Mouse (Mus musculus) hindbrain, embryonic 15.5 days (tissue): ENCODE results near the gene Map4k5. TPM values are rescaled to one million over a fixed set of nuclear protein-coding genes. Genes with fewer than 3 reads are reported as not detected.
A peak's percentile ranks its signal among the peaks of the same experiment; 100 is the strongest.

Source experiments
- ATAC-seq: fragments of 200-750 bp; cut with Nextera tagmentation; 2 replicates; pipeline ENCODE4 v1.8.0; 2017; ENCODE audit warnings: low read depth, moderate number of reproducible peaks, moderate TSS enrichment; ENCODE audit not compliant: low FRiP score
- H3K27ac ChIP-seq: fragments of 300-500 bp; sonication (generic); replicated peaks from 2 replicates; pipeline ENCODE4 v1.5.1; 2015; ENCODE audit warnings: mild to moderate bottlenecking, inconsistent platforms
- H3K27me3 ChIP-seq: fragments of 300-500 bp; sonication (generic); 2 replicates; pipeline ENCODE4 v1.6.1; 2015; ENCODE audit warnings: control low read depth, inconsistent platforms
- H3K36me3 ChIP-seq: fragments of 300-500 bp; sonication (generic); 2 replicates; pipeline ENCODE4 v1.6.1; 2015; ENCODE audit warnings: control low read depth, inconsistent platforms
- H3K4me1 ChIP-seq: fragments of 300-500 bp; sonication (generic); replicated peaks from 2 replicates; pipeline ENCODE4 v1.6.1; 2015; ENCODE audit warnings: control low read depth, inconsistent platforms
- H3K4me2 ChIP-seq: fragments of 300-500 bp; sonication (generic); 2 replicates; pipeline ENCODE4 v1.6.1; 2015; ENCODE audit warnings: moderate library complexity, mild to moderate bottlenecking, inconsistent platforms
- H3K4me3 ChIP-seq: fragments of 300-500 bp; sonication (generic); 2 replicates; pipeline ENCODE4 v1.5.1; 2015; ENCODE audit warnings: mild to moderate bottlenecking, inconsistent platforms
- H3K9ac ChIP-seq: fragments of 300-500 bp; sonication (generic); 2 replicates; pipeline ENCODE4 v1.6.1; 2015; ENCODE audit warnings: inconsistent platforms
- H3K9me3 ChIP-seq: fragments of 300-500 bp; sonication (generic); 2 replicates; pipeline ENCODE4 v1.6.1; 2016; ENCODE audit warnings: control low read depth, inconsistent platforms
- WGBS: fragments of 180-500 bp; shearing (Covaris S2); methylation state at CpG from one replicate; pipeline ENCODE4 v1.1.7; 2015; 5-methylcytosine and 5-hydroxymethylcytosine counted together
- polyA plus RNA-seq: library from polyadenylated mRNA; unstranded; fragments of >200 nt; fragmentation: Nextera tagmentation; extraction: Ambion mirVana; gene quantifications from 2 replicates; pipeline ENCODE4 v1.2.1, GENCODE M21; 2015

Map4k5 gene
- polyA plus RNA-seq, 1 experiment from 2014 or later = 26.6 TPM

DNA sequence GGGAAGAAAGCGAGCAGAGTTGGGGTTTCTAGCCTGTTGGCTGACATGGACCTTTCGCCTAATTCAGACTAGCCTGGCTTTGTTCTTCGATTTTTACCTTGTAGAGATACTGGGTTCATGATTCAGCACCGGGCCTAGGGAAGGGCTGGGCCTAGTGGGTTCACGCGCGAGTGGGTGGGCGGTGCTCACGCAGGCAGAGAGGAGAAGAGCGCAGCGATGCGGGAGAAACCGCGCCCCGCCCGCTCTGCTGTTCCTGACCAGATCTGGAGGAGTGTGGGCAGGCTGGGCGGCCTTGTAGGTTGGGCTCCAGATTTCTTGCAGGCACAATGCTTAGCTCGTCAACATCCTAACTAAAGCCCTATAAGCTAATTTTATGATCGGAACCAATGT is 15.5 kb upstream of the Map4k5 start:
- Histone ChIP-seq H3K9ac (peak overlapping the region; percentile 82), H3K4me3 (peak overlapping the region; percentile 65), H3K27me3 (no peaks in the 10 kb centered on the region), H3K36me3 (no peaks in the 10 kb centered on the region), H3K4me1 (peaks cover 21% of the 10 kb centered on the region), H3K4me2 (peak overlapping the region; percentile 67), H3K9me3 (no peaks in the 10 kb centered on the region), H3K27ac (peak overlapping the region; percentile 96)
- ATAC-seq = peak; percentile 88
- WGBS = 16% methylated on average over 19 of the region's 19 CpGs

DNA sequence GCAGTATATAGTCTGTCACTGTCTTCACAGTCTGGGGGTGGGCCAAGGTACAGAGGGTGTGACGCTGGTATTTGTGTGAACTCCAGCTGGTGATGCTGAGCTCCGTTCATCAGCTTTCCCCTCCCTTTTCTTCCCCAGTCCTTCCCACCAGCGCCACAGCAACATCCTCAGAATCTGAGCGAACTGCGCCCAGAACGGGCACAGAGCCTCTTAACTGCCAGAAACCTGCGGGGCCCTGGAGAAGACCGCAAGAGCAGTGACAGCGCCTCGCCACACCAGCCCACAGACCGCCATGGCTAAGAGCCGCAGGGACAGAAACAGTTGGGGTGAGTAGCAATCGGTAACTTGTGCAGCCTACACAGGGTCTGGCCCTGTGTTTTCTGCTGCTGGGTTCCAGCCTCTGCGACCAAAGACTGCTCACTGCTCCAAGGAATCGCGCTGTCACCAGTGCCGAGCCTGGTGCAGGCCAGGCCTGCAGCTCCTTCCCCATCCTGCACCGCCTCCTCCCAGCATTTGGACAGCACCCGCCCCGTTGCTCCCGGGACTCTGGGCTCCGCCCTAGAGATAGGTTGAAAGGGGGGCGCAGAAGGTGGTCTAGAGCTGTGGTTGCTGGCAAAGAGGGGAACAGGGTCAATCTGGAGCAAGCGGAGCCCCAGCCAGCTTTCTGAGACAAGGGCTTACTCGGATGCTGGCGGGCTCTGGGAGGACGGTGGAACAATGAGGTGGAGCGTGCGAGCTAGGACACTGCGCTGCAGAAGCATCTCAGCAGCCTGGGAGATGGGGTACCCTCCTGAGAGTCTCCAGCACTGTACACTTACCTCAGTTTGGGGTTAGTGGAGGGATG is 14.9 kb upstream of the Map4k5 start:
- Histone ChIP-seq H3K27me3 (no peaks in the 10 kb centered on the region), H3K27ac (peak overlapping the region; percentile 96), H3K4me1 (peaks cover 21% of the 10 kb centered on the region), H3K9me3 (no peaks in the 10 kb centered on the region), H3K36me3 (no peaks in the 10 kb centered on the region), H3K4me2 (peak overlapping the region; percentile 67), H3K4me3 (peak overlapping the region; percentile 65), H3K9ac (peak overlapping the region; percentile 82)
- ATAC-seq = peak; percentile 90
- WGBS = 1% methylated on average over 30 of the region's 30 CpGs

- no peak overlapping the region for H3K4me2 ChIP-seq
- no peaks in the 10 kb centered on the region for H3K27me3 ChIP-seq
- peaks cover 18% of the 10 kb centered on the region for H3K4me1 ChIP-seq
- no peak overlapping the region for H3K4me3 ChIP-seq
- no peak overlapping the region for H3K9ac ChIP-seq
- no peak overlapping the region for H3K27ac ChIP-seq
- WGBS = 82% methylated on average over 2 of the region's 2 CpGs
- no peaks in the 10 kb centered on the region for H3K9me3 ChIP-seq
- no peaks in the 10 kb centered on the region for H3K36me3 ChIP-seq
- ATAC-seq = no peak
Measured at GRCm38 (mm10) chr12:69904991-69905390, 12.0 kb upstream of the Map4k5 start.

DNA sequence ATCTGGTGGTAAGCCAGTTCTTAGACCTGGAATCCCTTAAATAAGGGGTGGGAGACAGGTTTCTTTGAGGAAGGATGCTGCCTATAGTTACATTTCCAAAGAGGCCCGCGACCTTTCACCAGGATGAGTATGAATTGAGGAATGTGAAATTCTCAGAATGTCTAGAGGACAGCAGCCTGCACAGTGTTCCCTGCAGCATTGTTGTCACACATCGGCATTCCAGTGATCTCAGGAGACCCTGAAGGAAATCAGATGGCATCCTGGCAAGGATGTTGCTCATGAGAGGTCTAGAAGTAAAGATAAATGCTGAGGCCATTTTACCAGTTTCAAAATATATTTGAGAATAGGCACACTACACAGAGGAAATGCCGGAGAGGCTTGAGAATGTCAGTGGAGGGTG is 5.1 kb upstream of the Map4k5 start:
- 85% methylated on average over 4 of the region's 4 CpGs for WGBS
- no peak for ATAC-seq

DNA sequence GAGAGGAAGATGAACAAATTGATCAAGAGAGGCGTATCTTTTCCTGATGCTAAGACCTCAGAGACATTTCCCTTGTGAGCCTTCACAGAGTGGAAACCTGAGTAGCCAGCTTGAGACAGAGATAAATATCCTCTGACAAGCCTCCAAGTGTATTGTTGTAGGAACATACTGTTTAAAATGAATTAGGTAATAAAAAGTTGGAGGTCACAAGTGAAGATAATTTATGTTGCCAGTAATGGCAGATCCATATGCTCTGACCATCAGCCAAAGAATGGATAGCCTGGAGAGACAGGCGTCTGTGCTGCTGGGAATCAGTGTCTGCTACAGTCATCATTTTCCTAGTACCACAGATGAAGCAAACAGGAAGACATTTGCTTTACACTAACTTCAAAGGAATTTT is 2.0 kb upstream of the Map4k5 start:
- Histone ChIP-seq H3K9me3 (no peaks in the 10 kb centered on the region), H3K27me3 (no peaks in the 10 kb centered on the region), H3K4me2 (no peak overlapping the region), H3K4me1 (peaks cover 26% of the 10 kb centered on the region), H3K36me3 (no peaks in the 10 kb centered on the region), H3K27ac (peak overlapping the region; percentile 42; the same call in 1 of the 2 replicates), H3K4me3 (no peak overlapping the region), H3K9ac (no peak overlapping the region)
- ATAC-seq = no peak
- WGBS = 45% methylated on average over 2 of the region's 2 CpGs

More for the DNA sequence above, 5.1 kb upstream of the Map4k5 start:
- no peak overlapping the region for H3K4me2 ChIP-seq
- H3K9me3 ChIP-seq = no peaks in the 10 kb centered on the region
- peaks cover 9% of the 10 kb centered on the region; the same call in 1 of the 2 replicates for H3K4me1 ChIP-seq
- H3K4me3 ChIP-seq = no peak overlapping the region
- H3K27ac ChIP-seq = no peak overlapping the region
- H3K27me3 ChIP-seq = no peaks in the 10 kb centered on the region
- H3K9ac ChIP-seq = no peak overlapping the region
- no peaks in the 10 kb centered on the region for H3K36me3 ChIP-seq

DNA sequence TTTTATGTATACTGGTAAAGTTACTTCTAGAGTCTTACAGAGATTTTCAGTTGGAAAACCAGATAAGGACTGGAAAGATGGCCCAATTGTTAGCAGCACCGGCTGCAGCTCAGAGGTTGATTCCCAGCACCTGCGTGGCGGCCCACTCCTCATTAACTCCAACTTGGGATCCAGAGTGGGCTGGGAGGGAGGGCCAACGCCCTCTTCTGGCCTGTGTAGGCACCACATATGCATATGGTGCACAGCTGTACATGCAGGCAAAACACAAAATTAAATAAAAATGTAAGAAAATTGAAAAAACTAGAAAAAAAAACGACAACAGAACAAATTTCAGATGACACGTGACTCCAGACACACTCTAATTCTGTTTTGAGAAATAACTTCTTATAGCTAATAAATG is 927 bp upstream of the Map4k5 start:
- Histone ChIP-seq H3K4me3 (peak overlapping the region; percentile 65; the same call in 1 of the 2 replicates), H3K4me1 (peaks cover 34% of the 10 kb centered on the region), H3K36me3 (no peaks in the 10 kb centered on the region), H3K4me2 (peak overlapping the region; percentile 72), H3K27me3 (no peaks in the 10 kb centered on the region), H3K9me3 (no peaks in the 10 kb centered on the region), H3K9ac (no peak overlapping the region), H3K27ac (0 out of 2 replicates have a peak overlapping the region, but pooled peaks have one; percentile 91)
- no peak for ATAC-seq
- WGBS = 60% methylated on average over 6 of the region's 6 CpGs

DNA sequence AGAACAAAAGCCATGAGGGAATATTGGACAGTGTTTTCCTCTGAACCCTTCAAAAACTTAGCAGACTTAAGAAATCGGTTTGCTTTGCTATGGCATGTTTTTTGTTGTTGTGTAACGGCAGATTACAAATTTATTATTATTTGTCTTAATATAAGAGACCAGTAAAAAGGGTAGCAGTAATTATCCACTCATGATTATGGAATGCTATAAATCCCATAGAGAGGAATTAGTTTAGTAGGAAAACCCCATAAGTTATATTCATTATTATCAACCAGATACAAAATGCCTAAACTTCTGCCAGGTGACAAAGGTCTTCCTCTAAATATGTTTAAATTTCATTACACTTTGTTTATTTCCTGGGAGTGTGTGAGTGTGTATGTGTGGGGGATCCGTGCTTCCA is 1.3 kb downstream of the Map4k5 start:
- WGBS = 50% methylated on average over 3 of the region's 3 CpGs
- Histone ChIP-seq H3K9ac (peak overlapping the region; percentile 91), H3K4me2 (peak overlapping the region; percentile 72), H3K9me3 (no peaks in the 10 kb centered on the region), H3K36me3 (no peaks in the 10 kb centered on the region), H3K4me1 (peaks cover 46% of the 10 kb centered on the region), H3K4me3 (peak overlapping the region; percentile 65), H3K27me3 (no peaks in the 10 kb centered on the region), H3K27ac (peak overlapping the region; percentile 91)
- ATAC-seq = no peak

DNA sequence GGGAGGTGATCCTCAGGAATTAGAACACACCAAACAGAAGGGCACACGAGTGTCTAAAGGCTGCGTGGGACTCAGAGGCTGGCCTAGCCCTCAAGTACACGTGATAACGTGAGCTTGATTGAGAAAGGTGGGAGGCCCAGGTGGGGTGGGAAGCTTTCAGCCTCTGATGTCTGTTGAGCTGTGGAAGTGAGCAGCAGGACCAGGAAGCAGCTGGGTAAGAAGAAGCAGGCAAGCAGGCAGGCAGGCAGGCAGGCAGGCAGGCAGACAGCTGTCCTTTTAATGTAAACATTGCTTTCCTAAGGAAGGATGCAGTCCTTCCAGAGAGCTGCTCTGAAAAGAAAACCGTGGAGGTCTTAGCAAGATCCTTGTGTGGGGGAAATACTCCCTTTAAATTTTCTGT is 2.5 kb downstream of the Map4k5 start:
- peak overlapping the region; percentile 65; the same call in 1 of the 2 replicates for H3K4me3 ChIP-seq
- no peaks in the 10 kb centered on the region for H3K27me3 ChIP-seq
- H3K9me3 ChIP-seq = no peaks in the 10 kb centered on the region
- no peak overlapping the region for H3K9ac ChIP-seq
- ATAC-seq = no peak
- WGBS = 27% methylated on average over 5 of the region's 5 CpGs
- peak overlapping the region; percentile 8; the same call in 1 of the 2 replicates for H3K27ac ChIP-seq
- H3K4me2 ChIP-seq = peak overlapping the region; percentile 72
- H3K36me3 ChIP-seq = no peaks in the 10 kb centered on the region
- H3K4me1 ChIP-seq = peaks cover 46% of the 10 kb centered on the region

DNA sequence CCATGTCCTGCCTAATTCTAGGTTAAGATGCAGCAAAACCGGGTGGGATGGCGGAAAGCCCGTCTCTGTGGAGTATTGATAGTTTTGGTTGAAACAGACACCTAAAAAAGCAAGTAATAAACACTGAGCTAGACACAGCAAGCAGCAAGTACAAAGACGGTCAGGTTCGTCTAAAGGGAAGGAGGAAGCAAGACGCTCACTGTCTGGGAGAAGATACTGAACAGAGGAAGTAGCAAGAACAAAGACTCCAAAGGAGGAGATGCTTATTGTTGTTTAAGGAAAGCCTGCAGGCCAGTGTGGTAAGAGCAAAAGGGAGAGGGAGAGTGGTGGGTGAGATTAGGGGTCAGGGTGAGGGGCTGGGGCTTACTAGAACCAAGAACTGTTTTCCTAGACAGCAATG is 2.9 kb downstream of the Map4k5 start:
- Histone ChIP-seq H3K4me1 (peaks cover 46% of the 10 kb centered on the region), H3K27me3 (no peaks in the 10 kb centered on the region), H3K9ac (no peak overlapping the region), H3K9me3 (no peaks in the 10 kb centered on the region), H3K36me3 (no peaks in the 10 kb centered on the region), H3K27ac (peak overlapping the region; percentile 8; the same call in 1 of the 2 replicates), H3K4me2 (peak overlapping the region; percentile 72), H3K4me3 (peak overlapping the region; percentile 65; the same call in 1 of the 2 replicates)
- 48% methylated on average over 6 of the region's 6 CpGs for WGBS
- ATAC-seq = no peak

- Histone ChIP-seq H3K27ac (no peak overlapping the region), H3K36me3 (no peaks in the 10 kb centered on the region), H3K4me2 (no peak overlapping the region), H3K4me3 (no peak overlapping the region), H3K4me1 (peaks cover 37% of the 10 kb centered on the region), H3K27me3 (no peaks in the 10 kb centered on the region), H3K9me3 (no peaks in the 10 kb centered on the region), H3K9ac (no peak overlapping the region)
- WGBS = 73% methylated on average over 1 of the region's 1 CpGs
- ATAC-seq = no peak
Measured at GRCm38 (mm10) chr12:69888345-69888744, 4.7 kb downstream of the Map4k5 start.

- ATAC-seq = no peak
- Histone ChIP-seq H3K4me2 (no peak overlapping the region), H3K27ac (no peak overlapping the region), H3K9ac (no peak overlapping the region), H3K36me3 (no peaks in the 10 kb centered on the region), H3K4me3 (no peak overlapping the region), H3K27me3 (no peaks in the 10 kb centered on the region), H3K4me1 (peaks cover 37% of the 10 kb centered on the region), H3K9me3 (no peaks in the 10 kb centered on the region)
- WGBS = 90% methylated on average over 6 of the region's 6 CpGs
Measured at GRCm38 (mm10) chr12:69887776-69888175, 5.2 kb downstream of the Map4k5 start.

GRCm38 (mm10) chr12:69885170-69885923 is 7.7 kb downstream of the Map4k5 start:
- no peak for ATAC-seq

More at GRCm38 (mm10) chr12:69885170-69885923, 7.7 kb downstream of the Map4k5 start:
- Histone ChIP-seq H3K36me3 (no peaks in the 10 kb centered on the region), H3K4me1 (peaks cover 30% of the 10 kb centered on the region), H3K27me3 (no peaks in the 10 kb centered on the region), H3K4me3 (no peak overlapping the region), H3K9me3 (no peaks in the 10 kb centered on the region), H3K4me2 (no peak overlapping the region), H3K27ac (no peak overlapping the region), H3K9ac (no peak overlapping the region)
- WGBS = 95% methylated on average over 5 of the region's 5 CpGs
